Mouse (Mus musculus): ENCODE measurements around the gene Mgmt. TPM values are rescaled to one million over a fixed set of nuclear protein-coding genes. Genes with fewer than 3 reads are reported as not detected.

Gene Mgmt
- polyA plus RNA-seq, 2 experiments, result 3.3 to 6.6 TPM

DNA sequence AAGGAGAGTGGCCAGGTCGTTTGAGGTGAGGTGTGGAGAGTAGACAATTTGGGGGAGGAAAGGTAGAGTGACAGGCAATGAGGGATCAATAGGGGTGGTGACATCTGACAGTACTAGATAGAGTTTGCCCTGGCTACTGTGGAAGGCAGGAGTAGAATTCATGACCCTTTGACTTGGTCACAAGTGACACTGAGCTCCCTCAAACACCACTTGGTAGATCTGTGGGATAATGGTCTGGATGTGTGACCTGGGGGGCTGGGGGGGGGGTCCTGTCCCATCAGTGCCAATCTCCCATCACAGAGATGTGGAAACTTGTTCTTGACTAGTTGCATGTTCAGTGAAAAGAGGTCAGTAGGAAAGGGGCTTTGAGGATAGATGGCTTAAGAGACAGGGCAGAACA is 20.0 kb upstream of the Mgmt start:
- no peak overlapping the region for H3K4me2 ChIP-seq (replicated peaks; ENCODE audit: low read depth, low read length, severe bottlenecking)
- no peak overlapping the region for H3K27ac ChIP-seq (replicated peaks; ENCODE audit: low read depth, low read length)
- 0 out of 2 replicates have a peak, but pooled peaks cover 3% of the 10 kb centered on the region for H3K4me1 ChIP-seq (ENCODE audit: control insufficient read depth, insufficient read depth, low read length)
- no peak overlapping the region for H3K4me3 ChIP-seq (replicated peaks; ENCODE audit: low read length)
- H3K27me3 ChIP-seq (ENCODE audit: control insufficient read depth, insufficient read depth, low read length), result 0 out of 2 replicates have a peak, but pooled peaks cover 4% of the 10 kb centered on the region
- 34% methylated on average over 1 of the region's 1 CpGs for WGBS
- TF ChIP-seq POLR2A (IDR thresholded peaks at IDR 0.05; ENCODE audit: borderline replicate concordance, extremely low read depth, insufficient read depth, insufficient read length), result no peak
- no peak overlapping the region for H3K9ac ChIP-seq (ENCODE audit: low read depth, low read length, severe bottlenecking)
- no peaks in the 10 kb centered on the region for H3K9me3 ChIP-seq (ENCODE audit: control insufficient read depth, low read length)
- no peak for DNase-seq (ENCODE audit: low spot score)
- ATAC-seq (ENCODE audit: low FRiP score, low read depth), result no peak
- H3K36me3 ChIP-seq (ENCODE audit: control insufficient read depth, insufficient read depth, low read length), result no peaks in the 10 kb centered on the region

- no peaks in the 10 kb centered on the region for H3K36me3 ChIP-seq (ENCODE audit: control insufficient read depth, insufficient read depth, low read length)
- H3K27ac ChIP-seq (replicated peaks; ENCODE audit: low read depth, low read length), result no peak overlapping the region
- no peak overlapping the region for H3K9ac ChIP-seq (ENCODE audit: low read depth, low read length, severe bottlenecking)
- no peak overlapping the region for H3K4me3 ChIP-seq (replicated peaks; ENCODE audit: low read length)
- no peaks in the 10 kb centered on the region for H3K9me3 ChIP-seq (ENCODE audit: control insufficient read depth, low read length)
- no peaks in the 10 kb centered on the region for H3K4me1 ChIP-seq (ENCODE audit: control insufficient read depth, insufficient read depth, low read length)
- WGBS, result 89% methylated on average over 4 of the region's 4 CpGs
- no peak for DNase-seq (ENCODE audit: low spot score)
- TF ChIP-seq POLR2A (IDR thresholded peaks at IDR 0.05; ENCODE audit: borderline replicate concordance, extremely low read depth, insufficient read depth, insufficient read length), result no peak
- H3K4me2 ChIP-seq (replicated peaks; ENCODE audit: low read depth, low read length, severe bottlenecking), result no peak overlapping the region
- ATAC-seq (ENCODE audit: low FRiP score, low read depth), result no peak
- no peaks in the 10 kb centered on the region for H3K27me3 ChIP-seq (ENCODE audit: control insufficient read depth, insufficient read depth, low read length)
Observed at GRCm38 (mm10) chr7:136880386-136880785, 14.0 kb upstream of the Mgmt start.

DNA sequence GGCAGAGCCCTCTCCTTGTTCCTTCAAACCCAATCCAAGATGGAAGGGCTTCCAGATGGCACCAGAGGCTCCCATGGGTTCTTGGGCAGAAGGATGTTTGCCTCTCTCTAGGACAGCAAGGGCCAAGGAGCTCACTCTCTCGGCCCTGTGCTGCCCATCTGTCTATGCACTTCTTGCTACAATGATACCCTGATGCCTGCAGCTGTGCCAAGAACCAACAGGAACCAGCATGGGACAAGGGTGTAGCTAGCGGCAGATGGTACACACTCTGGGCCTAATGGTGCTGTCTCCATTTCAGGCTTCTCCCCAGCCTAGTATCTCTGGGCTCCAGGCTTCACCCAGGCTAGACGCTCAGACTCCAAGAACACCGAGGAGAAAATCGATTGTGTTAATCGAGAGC is 6.3 kb upstream of the Mgmt start:
- no peak for ATAC-seq (ENCODE audit: low FRiP score, low read depth)
- no peak overlapping the region for H3K27ac ChIP-seq (replicated peaks; ENCODE audit: low read depth, low read length)
- no peaks in the 10 kb centered on the region for H3K9me3 ChIP-seq (ENCODE audit: control insufficient read depth, low read length)
- WGBS, result 68% methylated on average over 6 of the region's 6 CpGs
- no peak overlapping the region for H3K4me2 ChIP-seq (replicated peaks; ENCODE audit: low read depth, low read length, severe bottlenecking)
- TF ChIP-seq POLR2A (IDR thresholded peaks at IDR 0.05; ENCODE audit: borderline replicate concordance, extremely low read depth, insufficient read depth, insufficient read length), result no peak
- H3K27me3 ChIP-seq (ENCODE audit: control insufficient read depth, insufficient read depth, low read length), result no peaks in the 10 kb centered on the region
- no peak for DNase-seq (ENCODE audit: low spot score)
- no peak overlapping the region for H3K9ac ChIP-seq (ENCODE audit: low read depth, low read length, severe bottlenecking)
- H3K36me3 ChIP-seq (ENCODE audit: control insufficient read depth, insufficient read depth, low read length), result no peaks in the 10 kb centered on the region
- no peaks in the 10 kb centered on the region; the same call in 1 of the 2 replicates for H3K4me1 ChIP-seq (ENCODE audit: control insufficient read depth, insufficient read depth, low read length)
- no peak overlapping the region for H3K4me3 ChIP-seq (replicated peaks; ENCODE audit: low read length)

GRCm38 (mm10) chr7:136895356-136895755 is 942 bp downstream of the Mgmt start:
- no peak for TF ChIP-seq POLR2A (IDR thresholded peaks at IDR 0.05; ENCODE audit: borderline replicate concordance, extremely low read depth, insufficient read depth, insufficient read length)
- ATAC-seq (ENCODE audit: low FRiP score, low read depth), result no peak
- Histone ChIP-seq H3K4me3 (replicated peaks; ENCODE audit: low read length) (no peak overlapping the region), H3K27ac (replicated peaks; ENCODE audit: low read depth, low read length) (no peak overlapping the region), H3K4me1 (ENCODE audit: control insufficient read depth, insufficient read depth, low read length) (peaks cover 10% of the 10 kb centered on the region), H3K9ac (ENCODE audit: low read depth, low read length, severe bottlenecking) (no peak overlapping the region), H3K9me3 (ENCODE audit: control insufficient read depth, low read length) (no peaks in the 10 kb centered on the region), H3K27me3 (ENCODE audit: control insufficient read depth, insufficient read depth, low read length) (no peaks in the 10 kb centered on the region), H3K36me3 (ENCODE audit: control insufficient read depth, insufficient read depth, low read length) (no peaks in the 10 kb centered on the region), H3K4me2 (replicated peaks; ENCODE audit: low read depth, low read length, severe bottlenecking) (peak overlapping the region; percentile 65; the same call in 1 of the 2 replicates)
- WGBS, result 84% methylated on average over 1 of the region's 1 CpGs
- no peak for DNase-seq (ENCODE audit: low spot score)

DNA sequence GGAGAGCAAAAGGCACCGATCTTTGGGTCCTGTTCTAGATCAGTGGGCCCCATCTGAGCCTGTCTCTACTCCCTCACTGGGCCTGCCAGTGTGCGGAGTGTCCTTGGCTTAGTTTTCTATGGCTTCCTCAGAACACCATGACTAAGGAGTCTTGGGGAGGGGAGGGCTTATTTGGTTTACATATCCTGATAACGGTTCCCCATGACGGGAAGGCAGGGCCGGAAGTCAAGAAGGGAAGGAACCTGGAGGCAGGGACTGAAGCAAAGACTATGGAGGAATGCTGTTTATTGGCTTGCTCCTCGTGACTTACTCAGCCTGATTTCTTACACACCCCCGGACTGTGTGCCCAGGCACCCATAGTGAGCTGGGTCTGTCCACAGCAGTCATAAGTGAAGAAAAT is 1.4 kb downstream of the Mgmt start:
- DNase-seq (ENCODE audit: low spot score), result no peak

DNA sequence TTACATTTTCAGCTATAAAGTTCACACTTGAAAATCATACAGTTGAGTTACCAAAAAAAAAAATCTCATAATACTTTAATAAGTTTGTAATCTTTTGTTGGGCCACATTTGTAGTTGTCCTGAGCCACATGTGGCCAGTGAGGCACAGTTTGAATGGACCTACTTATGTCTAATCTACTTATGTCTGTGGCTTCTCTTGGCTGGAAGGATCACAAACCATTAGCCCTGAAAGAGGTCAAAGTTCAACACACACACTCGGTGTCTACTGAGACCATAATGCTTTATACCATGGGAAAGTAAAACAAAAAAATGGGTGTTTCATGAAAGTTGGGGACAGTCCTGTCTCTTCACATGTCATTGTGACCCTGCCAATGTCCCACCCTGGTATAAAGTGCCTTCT is 3.1 kb downstream of the Mgmt start:
- DNase-seq (ENCODE audit: low spot score) (no peak), ATAC-seq (ENCODE audit: low FRiP score, low read depth) (no peak)

More for the DNA sequence above, 1.4 kb downstream of the Mgmt start:
- H3K27ac ChIP-seq (replicated peaks; ENCODE audit: low read depth, low read length), result no peak overlapping the region
- no peak overlapping the region for H3K4me3 ChIP-seq (replicated peaks; ENCODE audit: low read length)
- WGBS, result 88% methylated on average over 7 of the region's 7 CpGs
- TF ChIP-seq POLR2A (IDR thresholded peaks at IDR 0.05; ENCODE audit: borderline replicate concordance, extremely low read depth, insufficient read depth, insufficient read length), result no peak
- no peak for ATAC-seq (ENCODE audit: low FRiP score, low read depth)
- H3K4me2 ChIP-seq (replicated peaks; ENCODE audit: low read depth, low read length, severe bottlenecking), result no peak overlapping the region
- peaks cover 10% of the 10 kb centered on the region for H3K4me1 ChIP-seq (ENCODE audit: control insufficient read depth, insufficient read depth, low read length)
- no peak overlapping the region for H3K9ac ChIP-seq (ENCODE audit: low read depth, low read length, severe bottlenecking)
- no peaks in the 10 kb centered on the region; the same call in 1 of the 2 replicates for H3K9me3 ChIP-seq (ENCODE audit: control insufficient read depth, low read length)
- no peaks in the 10 kb centered on the region for H3K36me3 ChIP-seq (ENCODE audit: control insufficient read depth, insufficient read depth, low read length)
- H3K27me3 ChIP-seq (ENCODE audit: control insufficient read depth, insufficient read depth, low read length), result no peaks in the 10 kb centered on the region

More for the DNA sequence above, 3.1 kb downstream of the Mgmt start:
- H3K9ac ChIP-seq (ENCODE audit: low read depth, low read length, severe bottlenecking), result no peak overlapping the region
- no peaks in the 10 kb centered on the region for H3K27me3 ChIP-seq (ENCODE audit: control insufficient read depth, insufficient read depth, low read length)
- no peak for TF ChIP-seq POLR2A (IDR thresholded peaks at IDR 0.05; ENCODE audit: borderline replicate concordance, extremely low read depth, insufficient read depth, insufficient read length)
- no peaks in the 10 kb centered on the region; the same call in 1 of the 2 replicates for H3K9me3 ChIP-seq (ENCODE audit: control insufficient read depth, low read length)
- no peak overlapping the region for H3K27ac ChIP-seq (replicated peaks; ENCODE audit: low read depth, low read length)
- H3K4me3 ChIP-seq (replicated peaks; ENCODE audit: low read length), result no peak overlapping the region
- 32% methylated on average over 1 of the region's 1 CpGs for WGBS
- peaks cover 10% of the 10 kb centered on the region for H3K4me1 ChIP-seq (ENCODE audit: control insufficient read depth, insufficient read depth, low read length)
- no peaks in the 10 kb centered on the region for H3K36me3 ChIP-seq (ENCODE audit: control insufficient read depth, insufficient read depth, low read length)
- H3K4me2 ChIP-seq (replicated peaks; ENCODE audit: low read depth, low read length, severe bottlenecking), result no peak overlapping the region

All from limb, embryonic 14.5 days (tissue).